Mouse (Mus musculus) intestine, embryonic 14.5 days (tissue): ENCODE data around the gene Padi2. TPM values are rescaled to one million over a fixed set of nuclear protein-coding genes. Genes with fewer than 3 reads are reported as not detected.

ENCODE experiments used
- ATAC-seq: fragments of 200-750 bp; cut with Nextera tagmentation; replicated peaks from 2 replicates; pipeline ENCODE4 v1.8.0; 2017; ENCODE audit warnings: low read depth, moderate number of reproducible peaks, moderate TSS enrichment, moderate library complexity; ENCODE audit not compliant: low FRiP score, low TSS enrichment
- DNase-seq: peaks from one replicate; pipeline ENCODE4 v3.0.0-alpha.2; 2018; ENCODE audit warnings: low spot score
- H3K27ac ChIP-seq: fragments of 300-500 bp; sonication (generic); 2 replicates; pipeline ENCODE4 v1.5.1; 2014; ENCODE audit warnings: low read depth, mild to moderate bottlenecking, control low read depth
- H3K27me3 ChIP-seq: fragments of 300-500 bp; sonication (generic); replicated peaks from 2 replicates; pipeline ENCODE4 v1.6.1; 2014; ENCODE audit warnings: low read length, control low read depth; ENCODE audit not compliant: control insufficient read depth, insufficient read depth
- H3K36me3 ChIP-seq: fragments of 300-500 bp; sonication (generic); 2 replicates; pipeline ENCODE4 v1.6.1; 2014; ENCODE audit warnings: low read length, control low read depth; ENCODE audit not compliant: control insufficient read depth, insufficient read depth
- H3K4me1 ChIP-seq: fragments of 300-500 bp; sonication (generic); replicated peaks from 2 replicates; pipeline ENCODE4 v1.6.1; 2014; ENCODE audit warnings: low read length, control low read depth, mixed read lengths; ENCODE audit not compliant: control insufficient read depth, insufficient read depth
- H3K4me2 ChIP-seq: fragments of 300-500 bp; sonication (generic); 2 replicates; pipeline ENCODE4 v1.6.1; 2014; ENCODE audit warnings: low read length
- H3K4me3 ChIP-seq: fragments of 300-500 bp; sonication (generic); 2 replicates; pipeline ENCODE4 v1.5.1; 2014; ENCODE audit warnings: low read depth, low read length, control low read depth, mixed read lengths
- H3K9ac ChIP-seq: fragments of 300-500 bp; sonication (generic); 2 replicates; pipeline ENCODE4 v1.6.1; 2014; ENCODE audit warnings: mild to moderate bottlenecking, low read length
- H3K9me3 ChIP-seq: fragments of 300-500 bp; sonication (generic); 2 replicates; pipeline ENCODE4 v1.6.1; 2016; ENCODE audit warnings: low read length, control low read depth; ENCODE audit not compliant: control insufficient read depth
- WGBS: fragments of 180-500 bp; shearing (Covaris S2); extraction: QIAGEN DNeasy Blood & Tissue Kit; methylation state at CpG from one replicate; pipeline ENCODE4 v1.1.7; 2014; 5-methylcytosine and 5-hydroxymethylcytosine counted together
- polyA plus RNA-seq: library from polyadenylated mRNA; unstranded; fragments of >200 nt; fragmentation: Nextera tagmentation; extraction: Ambion mirVana; gene quantifications from 2 replicates; pipeline ENCODE4 v1.2.1, GENCODE M21; 2014

Gene Padi2
- polyA plus RNA-seq, 1 experiment from 2014 or later, result 1.9 TPM

DNA sequence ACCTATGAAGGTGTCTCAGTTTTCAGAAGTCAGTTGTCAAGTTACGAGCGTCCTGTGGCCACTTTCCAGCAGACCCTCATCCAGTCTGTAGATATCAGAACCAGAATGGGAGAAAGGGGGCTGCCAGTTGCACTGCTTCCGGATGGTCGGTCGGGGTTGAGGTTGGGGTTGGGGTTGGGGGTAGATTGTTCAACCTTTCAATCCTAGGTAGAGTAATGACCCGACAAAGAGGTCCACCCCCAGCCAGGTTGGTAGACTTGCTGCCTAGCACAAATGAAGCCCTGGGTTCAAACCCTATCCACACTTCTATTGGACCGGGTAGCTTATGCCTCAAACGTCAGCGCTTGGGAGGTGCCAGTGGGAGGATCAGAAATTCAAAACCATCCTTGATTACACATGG is 27.5 kb upstream of the Padi2 start:
- no peak for ATAC-seq
- Histone ChIP-seq H3K4me3 (no peak overlapping the region), H3K4me1 (no peaks in the 10 kb centered on the region), H3K9ac (no peak overlapping the region), H3K9me3 (peaks cover 6% of the 10 kb centered on the region; the same call in 1 of the 2 replicates), H3K4me2 (no peak overlapping the region), H3K27me3 (no peaks in the 10 kb centered on the region), H3K27ac (no peak overlapping the region), H3K36me3 (no peaks in the 10 kb centered on the region)
- 88% methylated on average over 9 of the region's 9 CpGs for WGBS
- DNase-seq, result no peak

DNA sequence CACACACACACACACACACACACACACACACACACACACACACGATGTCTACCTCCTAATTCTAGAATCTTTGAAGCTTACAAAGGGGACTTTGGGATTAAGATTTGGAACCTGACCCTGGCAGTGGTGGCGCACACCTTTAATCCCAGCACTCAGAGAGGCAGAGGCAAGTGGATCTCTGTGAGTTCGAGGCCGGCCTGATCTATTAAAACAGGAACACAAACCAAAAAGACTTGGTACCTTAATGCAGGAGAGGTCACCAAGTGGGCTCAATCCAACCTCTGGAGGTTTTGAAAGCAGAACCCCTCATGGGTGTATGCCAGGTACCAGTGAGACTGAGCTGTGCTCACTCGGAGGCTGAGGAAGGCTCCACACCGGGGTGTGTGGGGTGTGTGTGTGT is 27.0 kb upstream of the Padi2 start:
- no peak overlapping the region for H3K27ac ChIP-seq
- no peak overlapping the region for H3K4me3 ChIP-seq
- no peaks in the 10 kb centered on the region for H3K4me1 ChIP-seq
- H3K27me3 ChIP-seq, result no peaks in the 10 kb centered on the region
- no peak for ATAC-seq
- DNase-seq, result no peak
- WGBS, result 91% methylated on average over 6 of the region's 6 CpGs
- H3K9me3 ChIP-seq, result peaks cover 6% of the 10 kb centered on the region; the same call in 1 of the 2 replicates
- no peak overlapping the region for H3K4me2 ChIP-seq
- H3K9ac ChIP-seq, result no peak overlapping the region
- H3K36me3 ChIP-seq, result no peaks in the 10 kb centered on the region

DNA sequence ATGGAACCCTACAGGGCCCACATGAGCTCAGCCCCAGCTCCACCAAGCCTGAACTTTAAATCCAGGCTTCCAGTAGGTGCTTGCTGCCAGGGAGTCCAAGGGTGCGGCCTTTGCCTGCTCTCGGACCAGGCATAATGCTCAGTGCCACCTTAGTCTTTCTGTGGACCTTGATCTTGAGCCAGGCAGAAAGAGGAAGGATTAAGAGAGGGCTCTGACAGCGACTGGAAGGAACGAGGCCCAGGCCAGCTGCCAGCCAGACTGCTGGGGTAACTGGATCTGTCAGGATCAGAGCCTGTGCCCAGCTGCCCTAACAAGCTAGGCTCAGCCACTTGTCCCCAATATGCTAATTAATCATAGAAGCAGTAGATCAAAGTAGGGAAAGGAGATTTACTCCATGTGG is 26.4 kb upstream of the Padi2 start:
- peaks cover 6% of the 10 kb centered on the region; the same call in 1 of the 2 replicates for H3K9me3 ChIP-seq
- no peaks in the 10 kb centered on the region for H3K27me3 ChIP-seq
- no peaks in the 10 kb centered on the region for H3K4me1 ChIP-seq
- no peak overlapping the region for H3K27ac ChIP-seq
- DNase-seq (no peak), ATAC-seq (no peak)
- H3K9ac ChIP-seq, result no peak overlapping the region
- H3K4me3 ChIP-seq, result no peak overlapping the region
- 68% methylated on average over 4 of the region's 4 CpGs for WGBS
- no peaks in the 10 kb centered on the region for H3K36me3 ChIP-seq
- no peak overlapping the region for H3K4me2 ChIP-seq

DNA sequence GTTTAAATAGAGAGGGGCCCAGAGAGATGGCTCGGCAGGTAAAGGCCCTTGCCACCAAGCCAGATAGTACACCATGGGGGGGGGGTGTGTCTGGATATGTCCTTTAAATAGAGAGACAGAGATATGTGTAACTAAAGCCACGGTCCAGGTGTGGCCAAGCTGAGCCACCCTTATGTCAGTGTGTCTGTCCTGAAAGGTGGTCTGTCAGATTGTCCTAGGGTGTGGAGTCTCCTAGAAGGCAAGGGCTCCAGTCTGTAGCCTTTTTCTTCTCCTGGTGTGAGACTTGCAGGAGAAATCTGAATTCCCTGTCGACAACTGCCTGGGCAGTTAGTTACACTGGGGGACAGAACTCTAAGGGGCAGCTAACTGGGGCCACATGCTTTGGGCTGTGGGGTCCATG is 25.9 kb upstream of the Padi2 start:
- no peaks in the 10 kb centered on the region for H3K27me3 ChIP-seq
- H3K9me3 ChIP-seq, result peaks cover 6% of the 10 kb centered on the region; the same call in 1 of the 2 replicates
- ATAC-seq (no peak), DNase-seq (peak; percentile 41)
- no peaks in the 10 kb centered on the region for H3K36me3 ChIP-seq
- H3K9ac ChIP-seq, result no peak overlapping the region
- no peaks in the 10 kb centered on the region for H3K4me1 ChIP-seq
- no peak overlapping the region for H3K4me3 ChIP-seq
- WGBS, result 82% methylated on average over 3 of the region's 3 CpGs
- H3K27ac ChIP-seq, result no peak overlapping the region
- no peak overlapping the region for H3K4me2 ChIP-seq

DNA sequence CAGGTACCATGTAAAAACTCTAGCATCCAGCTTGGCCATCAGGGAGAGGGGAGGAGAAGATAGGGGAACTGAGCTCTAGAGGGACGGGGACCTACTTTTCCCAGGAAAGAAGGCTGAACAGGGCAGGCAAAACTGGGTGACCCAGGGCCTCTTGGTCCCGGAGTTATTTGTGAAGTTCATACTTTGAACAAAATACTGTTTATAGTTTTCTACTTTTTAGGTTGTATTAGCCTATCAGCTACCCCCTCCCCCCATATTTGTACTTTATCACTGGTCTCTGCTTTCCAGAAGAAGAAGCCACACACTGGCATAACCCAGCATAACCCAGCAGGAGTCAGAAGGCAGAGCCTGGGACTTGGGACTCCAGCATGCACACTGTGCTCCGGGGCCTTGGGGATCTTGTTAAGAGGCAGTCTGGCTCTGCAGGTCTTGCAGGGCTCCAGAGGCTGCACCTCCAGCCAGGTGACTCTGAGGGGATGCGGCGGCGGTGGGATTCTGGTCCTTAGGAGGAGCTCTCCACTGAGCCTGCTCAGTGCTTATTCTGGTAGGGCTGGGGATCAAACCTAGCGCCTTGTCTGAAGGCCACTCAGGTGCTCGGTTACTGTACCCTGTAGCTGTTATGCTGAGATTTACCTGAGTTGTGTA is 25.0 kb upstream of the Padi2 start:
- no peak for ATAC-seq
- 89% methylated on average over 8 of the region's 8 CpGs for WGBS
- Histone ChIP-seq H3K9ac (no peak overlapping the region), H3K4me1 (no peaks in the 10 kb centered on the region), H3K27ac (no peak overlapping the region), H3K9me3 (peaks cover 6% of the 10 kb centered on the region; the same call in 1 of the 2 replicates), H3K4me3 (no peak overlapping the region), H3K36me3 (no peaks in the 10 kb centered on the region), H3K4me2 (no peak overlapping the region), H3K27me3 (no peaks in the 10 kb centered on the region)
- peak; percentile 50 for DNase-seq

DNA sequence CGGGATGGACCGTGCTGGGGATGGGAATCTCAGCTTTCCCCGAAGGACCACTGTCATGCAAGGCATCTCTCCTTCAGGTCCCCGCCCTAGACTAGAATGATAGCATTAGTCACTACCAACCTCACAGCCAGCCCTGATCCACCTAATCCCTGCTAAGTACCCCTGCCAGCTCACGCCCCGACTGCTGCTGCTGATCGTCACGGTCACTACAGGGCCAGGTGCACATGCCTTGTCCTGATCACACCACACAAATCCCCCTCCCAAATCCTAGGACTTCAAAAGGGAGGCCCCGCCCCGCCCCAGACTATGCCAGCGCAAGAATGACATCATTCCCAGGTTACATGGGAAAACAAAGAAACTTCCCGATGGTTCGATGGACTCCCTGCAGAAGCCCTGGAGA is 24.4 kb upstream of the Padi2 start:
- Histone ChIP-seq H3K4me1 (no peaks in the 10 kb centered on the region), H3K4me3 (no peak overlapping the region), H3K9ac (no peak overlapping the region), H3K9me3 (peaks cover 6% of the 10 kb centered on the region; the same call in 1 of the 2 replicates), H3K4me2 (no peak overlapping the region), H3K36me3 (no peaks in the 10 kb centered on the region), H3K27me3 (no peaks in the 10 kb centered on the region), H3K27ac (no peak overlapping the region)
- ATAC-seq, result no peak
- DNase-seq, result peak; percentile 32
- WGBS, result 91% methylated on average over 13 of the region's 13 CpGs

DNA sequence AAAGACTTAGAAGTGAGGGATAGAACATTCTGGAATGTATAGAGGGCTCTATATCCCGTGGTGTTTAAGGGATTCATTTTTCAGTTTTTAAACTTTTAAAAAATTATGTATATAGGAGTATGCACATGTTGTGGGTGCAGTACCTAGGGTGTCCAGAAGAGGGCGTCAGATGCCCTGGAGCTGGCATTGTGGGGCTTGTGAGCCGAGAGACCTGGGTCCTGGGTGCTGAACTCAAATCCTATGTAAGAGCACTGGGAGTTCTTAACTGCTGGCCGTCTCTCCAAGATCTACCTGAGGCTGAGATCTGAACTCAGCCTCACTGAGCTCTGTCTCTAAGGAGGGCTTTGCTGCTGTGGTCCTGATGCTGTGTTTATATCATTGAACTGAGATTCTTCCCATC is 23.8 kb upstream of the Padi2 start:
- ATAC-seq (no peak), DNase-seq (peak; percentile 33)
- Histone ChIP-seq H3K4me3 (no peak overlapping the region), H3K4me1 (no peaks in the 10 kb centered on the region), H3K27me3 (no peaks in the 10 kb centered on the region), H3K4me2 (no peak overlapping the region), H3K9me3 (peaks cover 6% of the 10 kb centered on the region; the same call in 1 of the 2 replicates), H3K27ac (no peak overlapping the region), H3K36me3 (no peaks in the 10 kb centered on the region), H3K9ac (no peak overlapping the region)
- 66% methylated on average over 4 of the region's 4 CpGs for WGBS

DNA sequence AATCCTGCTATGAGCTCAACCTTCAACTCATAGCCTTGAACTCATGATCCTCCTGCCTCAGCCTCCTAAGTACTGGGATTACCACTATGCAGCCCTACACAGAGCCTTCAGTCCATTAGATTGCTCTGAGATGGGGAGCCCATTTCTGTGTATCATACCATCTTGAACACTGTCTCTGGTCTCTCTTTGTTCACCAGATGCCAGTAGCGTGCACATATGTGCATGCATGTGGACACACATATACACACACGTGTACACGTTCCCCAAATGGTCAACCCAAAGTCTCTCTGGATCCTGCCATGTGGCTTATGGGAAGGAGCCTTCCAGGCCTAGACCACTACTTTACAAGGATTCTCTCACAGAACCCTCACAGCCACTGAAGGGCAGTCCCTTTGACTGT is 23.2 kb upstream of the Padi2 start:
- Histone ChIP-seq H3K9ac (no peak overlapping the region), H3K27ac (no peak overlapping the region), H3K9me3 (peaks cover 6% of the 10 kb centered on the region; the same call in 1 of the 2 replicates), H3K4me3 (no peak overlapping the region), H3K4me1 (no peaks in the 10 kb centered on the region), H3K4me2 (no peak overlapping the region), H3K36me3 (no peaks in the 10 kb centered on the region), H3K27me3 (no peaks in the 10 kb centered on the region)
- 94% methylated on average over 3 of the region's 3 CpGs for WGBS
- DNase-seq, result peak; percentile 41
- no peak for ATAC-seq

DNA sequence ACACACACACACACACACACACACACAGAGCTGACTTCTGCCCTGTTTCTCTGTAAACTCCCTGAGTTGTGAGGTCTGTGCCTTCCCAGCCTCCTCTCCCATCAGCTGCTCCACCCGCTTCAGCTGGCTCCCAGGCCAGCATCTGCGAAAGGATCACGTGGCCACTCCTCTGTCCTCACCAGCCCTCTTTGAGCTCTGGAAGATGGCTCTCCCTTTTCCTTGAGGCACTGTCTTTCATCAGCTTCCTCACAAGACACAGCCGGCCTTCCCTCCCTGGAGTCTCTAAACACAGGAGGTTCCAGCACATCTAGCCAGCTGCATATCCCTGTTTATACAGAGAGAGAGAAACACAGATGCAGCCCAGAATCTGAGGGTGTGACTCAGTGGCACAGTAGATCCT is 22.3 kb upstream of the Padi2 start:
- ATAC-seq, result peak; percentile 60
- peak overlapping the region; percentile 30; the same call in 1 of the 2 replicates for H3K27ac ChIP-seq

More for the DNA sequence above, 22.3 kb upstream of the Padi2 start:
- peak; percentile 66 for DNase-seq
- no peaks in the 10 kb centered on the region for H3K4me1 ChIP-seq
- 7% methylated on average over 4 of the region's 4 CpGs for WGBS
- peaks cover 6% of the 10 kb centered on the region; the same call in 1 of the 2 replicates for H3K9me3 ChIP-seq
- no peak overlapping the region for H3K4me3 ChIP-seq
- H3K4me2 ChIP-seq, result no peak overlapping the region
- H3K27me3 ChIP-seq, result no peaks in the 10 kb centered on the region
- H3K36me3 ChIP-seq, result no peaks in the 10 kb centered on the region
- no peak overlapping the region for H3K9ac ChIP-seq
